ENCODE assay signal across 8 mouse cellular contexts in genomic region chr7:24441785-24442184, GRCm38 (mm10). TPM values are rescaled to one million over a fixed set of nuclear protein-coding genes. Genes with fewer than 3 reads are reported as not detected.
DNase-seq lines count a peak whose midpoint lies in the region; ATAC-seq and TF ChIP-seq lines count a peak whose summit lies in the region.

No protein-coding gene starts in this region.

- peak; percentile 51 for DNase-seq in midbrain, embryonic 10.5 days (ENCODE audit: low spot score)
- no peak for DNase-seq in Patski (ENCODE audit: low read depth, low spot score)
- peak; percentile 69 to 71 for DNase-seq in cerebellum, postnatal 36 days
- DNase-seq in heart, postnatal 4 days, result peak; percentile 78
- DNase-seq in liver, result peak; percentile 71
- peak; percentile 65 to 76 for DNase-seq in urinary bladder, postnatal 36 days (ENCODE audit: low spot score in 2 of 2)

- TF ChIP-seq CTCF in Patski (IDR thresholded peaks at IDR 0.05), result peak; percentile 99

- POLR2A ChIA-PET in Patski (lab: Charles Lee), result interaction anchor here (1.4 kb wide), 1 partner anchor 18 kb away, joined by 4 read pairs; no protein-coding TSS in a partner anchor

- H3K27me3 ChIP-seq in midbrain, embryonic 10.5 days (ENCODE audit: low read depth, poor library complexity, severe bottlenecking), result no peaks in the 10 kb centered on the region
- no peaks in the 10 kb centered on the region for H3K27me3 ChIP-seq in midbrain, embryonic 15.5 days (replicated peaks)
- no peaks in the 10 kb centered on the region for H3K27me3 ChIP-seq in Patski

- H3K9ac ChIP-seq in midbrain, embryonic 15.5 days, result no peak overlapping the region

- no peak overlapping the region for H3K4me3 ChIP-seq in midbrain, embryonic 10.5 days
- H3K4me3 ChIP-seq in midbrain, embryonic 15.5 days, result no peak overlapping the region

- 6% methylated on average over 1 of the region's 1 CpGs for WGBS in midbrain, embryonic 10.5 days
- WGBS in midbrain, embryonic 15.5 days, result 9% methylated on average over 1 of the region's 1 CpGs

- H3K36me3 ChIP-seq in midbrain, embryonic 10.5 days, result no peaks in the 10 kb centered on the region
- no peaks in the 10 kb centered on the region for H3K36me3 ChIP-seq in midbrain, embryonic 15.5 days (replicated peaks)

- H3K4me1 ChIP-seq in midbrain, embryonic 10.5 days, result no peaks in the 10 kb centered on the region
- no peaks in the 10 kb centered on the region for H3K4me1 ChIP-seq in midbrain, embryonic 15.5 days

- CTCF ChIA-PET in Patski (lab: Charles Lee), result interaction anchor here (0.6 to 2.2 kb wide), 28 partner anchors 8 to 159 kb away, joined by 3 to 42 read pairs (median 4); partner anchors contain the start of genes Cadm4, Irgc1, Irgq and Plaur

- in situ Hi-C loops in Patski (cut with MboI; ENCODE audit: low pct_unique_long_range_greater_than_20kb), result no loop called here

- ATAC-seq in midbrain, embryonic 15.5 days (replicated peaks), result no peak
- peak; percentile 75 for ATAC-seq in Patski
- ATAC-seq in neutrophil, adult 5-6 weeks (ENCODE audit: extremely low read depth, insufficient number of reproducible peaks, low FRiP score, poor library complexity, severe bottlenecking), result peak; percentile 87

- peaks cover 6% of the 10 kb centered on the region; the same call in 1 of the 2 replicates for H3K9me3 ChIP-seq in midbrain, embryonic 10.5 days (replicated peaks)
- no peaks in the 10 kb centered on the region for H3K9me3 ChIP-seq in midbrain, embryonic 15.5 days

- no peak overlapping the region for H3K27ac ChIP-seq in midbrain, embryonic 10.5 days (replicated peaks)
- no peak overlapping the region for H3K27ac ChIP-seq in midbrain, embryonic 15.5 days

- no peak overlapping the region for H3K4me2 ChIP-seq in midbrain, embryonic 15.5 days

RNA-seq across cellular contexts. Expression of gene Irgc1, which starts 10.3 kb away (rescaled TPM):
- not detected in 2 replicates for polyA plus RNA-seq in midbrain, embryonic 10.5 days (2016; fragmentation: Nextera tagmentation; extraction: Ambion mirVana)
- polyA plus RNA-seq in midbrain, embryonic 15.5 days (2015; fragmentation: Nextera tagmentation; extraction: Ambion mirVana), result not detected in 2 replicates
- polyA plus RNA-seq in Patski (2021), result not detected
- total RNA-seq in heart, postnatal 4 days (2021), result not detected
- 3.1 and 4.4 TPM in 2 replicates for total RNA-seq in neutrophil, adult 5-6 weeks (2017)

RNA-seq across cellular contexts. Expression of gene Plaur, which starts 20.5 kb away (rescaled TPM):
- 0.68 and 1.0 TPM in 2 replicates for polyA plus RNA-seq in midbrain, embryonic 10.5 days (2016; fragmentation: Nextera tagmentation; extraction: Ambion mirVana)
- 1.6 and 1.9 TPM in 2 replicates for polyA plus RNA-seq in midbrain, embryonic 15.5 days (2015; fragmentation: Nextera tagmentation; extraction: Ambion mirVana)
- 87.9 TPM for polyA plus RNA-seq in Patski (2021)
- 10 to 100 TPM in 1 of 2 experiments, 1 to 10 TPM in 1; 6.4 to 10.4 TPM for total RNA-seq in heart, postnatal 4 days (2021)
- total RNA-seq in neutrophil, adult 5-6 weeks (2017), result 209 and 221 TPM in 2 replicates

RNA-seq across cellular contexts. Expression of gene Cadm4, which starts 40.0 kb away (rescaled TPM):
- 10.0 and 18.3 TPM in 2 replicates for polyA plus RNA-seq in midbrain, embryonic 10.5 days (2016; fragmentation: Nextera tagmentation; extraction: Ambion mirVana)
- polyA plus RNA-seq in midbrain, embryonic 15.5 days (2015; fragmentation: Nextera tagmentation; extraction: Ambion mirVana), result 79.2 and 81.1 TPM in 2 replicates
- 44.1 TPM for polyA plus RNA-seq in Patski (2021)
- total RNA-seq in heart, postnatal 4 days (2021), result 10 to 100 TPM; 11.9 to 12.5 TPM
- not detected in 2 replicates for total RNA-seq in neutrophil, adult 5-6 weeks (2017)

RNA-seq across cellular contexts. Expression of gene Smg9, which starts 42.4 kb away (rescaled TPM):
- 29.0 and 34.1 TPM in 2 replicates for polyA plus RNA-seq in midbrain, embryonic 10.5 days (2016; fragmentation: Nextera tagmentation; extraction: Ambion mirVana)
- 38.4 and 40.3 TPM in 2 replicates for polyA plus RNA-seq in midbrain, embryonic 15.5 days (2015; fragmentation: Nextera tagmentation; extraction: Ambion mirVana)
- polyA plus RNA-seq in Patski (2021), result 26.6 TPM
- total RNA-seq in heart, postnatal 4 days (2021), result 10 to 100 TPM; 15.0 to 15.5 TPM
- 30.7 and 33.6 TPM in 2 replicates for total RNA-seq in neutrophil, adult 5-6 weeks (2017)

Comparison
In these comparisons a context has a peak if more than half of its experiments do, and no peak if none do; other contexts are left out.
1. RNA of gene Plaur, which starts 20.5 kb away (polyA plus RNA-seq): 87.9 TPM in Patski (single experiment); 1.6 to 1.9 TPM in midbrain, embryonic 15.5 days and 0.68 to 1.0 TPM in midbrain, embryonic 10.5 days; every median in the first group is over 10 times any median in the second.